Comparison of ENCODE assay signal across 1 mouse cellular context in the genomic region with DNA sequence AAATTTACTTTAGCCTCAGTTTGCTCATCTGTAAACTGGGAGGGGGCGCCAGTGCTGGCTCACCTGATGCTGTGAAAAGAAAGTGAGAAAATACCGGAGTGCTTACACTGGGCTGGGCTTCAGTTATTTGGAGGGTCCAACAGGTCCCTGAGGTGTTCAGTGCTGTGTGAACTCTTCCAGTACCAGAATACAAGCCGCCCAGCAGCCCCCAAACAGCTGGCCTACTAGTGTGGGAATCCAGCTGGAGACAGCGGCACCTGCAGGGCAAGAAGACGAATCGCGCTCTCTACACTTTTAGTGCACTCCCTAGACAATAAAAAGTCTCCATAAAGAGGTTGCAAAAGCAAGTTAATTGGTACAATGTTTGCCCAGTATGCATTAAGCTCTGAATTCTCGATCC.
A peak's percentile ranks its signal among the peaks of the same experiment; 100 is the strongest.
TF ChIP-seq lines count a peak whose summit lies in the region.

No protein-coding gene starts in this region.

TF ChIP-seq in myocyte, 11 proteins besides CTCF, POLR2A, EP300 and RAD21 (continued from another document):
- TF ChIP-seq MYOG (IDR thresholded peaks at IDR 0.05; ENCODE audit: control insufficient read depth in 1 of 3, insufficient read depth in 1 of 3, insufficient read length in 2 of 3, low read depth in 2 of 3) = peak in 2 of 3 experiments; percentile 14 to 50
TF ChIP-seq in myocyte: peak in this region for 1.
